Mouse (Mus musculus) ES-Bruce4 (cell line): ENCODE results near the gene Gm17359. TPM values are rescaled to one million over a fixed set of nuclear protein-coding genes. Genes with fewer than 3 reads are reported as not detected.

Experiments
- H3K27ac ChIP-seq: 2 replicates; pipeline ENCODE4 v1.5.1; 2012; ENCODE audit warnings: low read length, inconsistent platforms; ENCODE audit not compliant: insufficient read depth
- H3K27me3 ChIP-seq: 2 replicates; pipeline ENCODE4 v1.6.1; 2012; ENCODE audit warnings: mild to moderate bottlenecking, low read length, inconsistent platforms; ENCODE audit not compliant: control insufficient read depth, poor library complexity, insufficient read depth, severe bottlenecking
- H3K36me3 ChIP-seq: 2 replicates; pipeline ENCODE4 v1.6.1; 2012; ENCODE audit warnings: inconsistent platforms, mild to moderate bottlenecking, low read length, moderate library complexity; ENCODE audit not compliant: control insufficient read depth, poor library complexity, insufficient read depth, severe bottlenecking
- H3K4me1 ChIP-seq: one replicate; pipeline ENCODE4 v1.8.1; 2011; ENCODE audit warnings: low read length; ENCODE audit not compliant: control insufficient read depth, insufficient read depth
- H3K4me3 ChIP-seq: 2 replicates; pipeline ENCODE4 v1.5.1; 2011; ENCODE audit warnings: low read depth, mild to moderate bottlenecking, low read length
- H3K9ac ChIP-seq: 2 replicates; pipeline ENCODE4 v1.6.1; 2012; ENCODE audit warnings: low read depth, mild to moderate bottlenecking, inconsistent platforms; ENCODE audit not compliant: poor library complexity, severe bottlenecking
- H3K9me3 ChIP-seq: replicated peaks from 2 replicates; pipeline ENCODE4 v1.6.1; 2012; ENCODE audit warnings: mild to moderate bottlenecking, low read length, inconsistent platforms; ENCODE audit not compliant: control insufficient read depth, poor library complexity, insufficient read depth, severe bottlenecking
- CTCF ChIP-seq: IDR thresholded peaks from one replicate; pipeline ENCODE4 v1.8.1; 2011; ENCODE audit warnings: low read depth, low read length
- EP300 ChIP-seq: IDR thresholded peaks from 2 replicates; pipeline ENCODE4 v1.6.1; 2011; ENCODE audit warnings: low read depth, low read length; ENCODE audit not compliant: insufficient read depth
- POLR2A ChIP-seq: IDR thresholded peaks from one replicate; pipeline ENCODE4 v1.8.1; 2011; ENCODE audit warnings: low read length; ENCODE audit not compliant: insufficient read depth
- polyA plus RNA-seq: library from polyadenylated mRNA; stranded (reverse); fragments of >200 nt; gene quantifications from 2 replicates; pipeline ENCODE4 v1.2.4, GENCODE M21; 2011; ENCODE audit warnings: low read depth; ENCODE audit not compliant: missing spikeins, insufficient read depth, insufficient read length

The Gm17359 gene
- polyA plus RNA-seq, 1 experiment = not detected

DNA sequence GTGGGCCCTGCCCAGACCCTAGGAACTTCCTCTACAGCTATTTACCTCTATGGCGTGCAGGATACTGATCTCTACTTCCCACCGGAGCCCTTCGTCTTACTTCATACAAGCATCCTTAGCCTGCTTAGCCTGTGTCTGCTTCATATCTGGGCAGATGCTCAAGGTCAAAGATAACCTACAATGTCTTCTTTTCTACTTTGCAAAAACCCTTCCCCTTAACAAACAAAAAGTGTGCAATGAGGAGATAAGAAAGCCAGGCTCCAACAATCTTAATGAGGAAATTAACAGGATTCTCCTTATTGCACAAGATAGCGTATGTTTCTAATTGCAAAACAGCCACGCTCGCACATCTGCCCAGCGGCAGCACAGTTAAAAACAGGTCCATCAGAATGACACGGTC is 141.9 kb downstream of the Gm17359 start:
- H3K9ac ChIP-seq = no peak overlapping the region
- no peaks in the 10 kb centered on the region for H3K27me3 ChIP-seq
- H3K4me1 ChIP-seq = no peaks in the 10 kb centered on the region
- no peak overlapping the region for H3K4me3 ChIP-seq
- peaks cover 4% of the 10 kb centered on the region for H3K36me3 ChIP-seq
- no peak overlapping the region for H3K27ac ChIP-seq
- TF ChIP-seq EP300 (no peak), CTCF (no peak), POLR2A (no peak)
- no peaks in the 10 kb centered on the region for H3K9me3 ChIP-seq

DNA sequence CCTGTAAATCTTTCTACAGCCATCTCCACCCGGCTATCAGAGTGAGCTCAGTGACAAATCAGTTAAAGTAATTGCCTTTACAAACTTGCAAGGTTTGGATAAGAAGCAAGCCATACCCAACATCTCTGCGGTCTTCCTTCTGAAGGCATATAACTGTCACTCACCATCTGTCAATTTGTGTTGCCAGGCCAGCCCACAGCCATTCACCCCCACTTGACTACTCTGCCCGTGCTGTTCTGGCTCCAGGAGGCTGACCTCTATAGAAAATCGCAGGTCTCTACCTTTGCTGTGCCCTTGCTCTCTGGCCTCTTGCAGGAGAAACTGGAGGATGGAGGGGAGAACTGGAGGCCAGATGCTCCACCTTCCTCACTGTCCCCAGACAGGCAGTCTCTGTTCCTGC is 142.4 kb downstream of the Gm17359 start:
- Histone ChIP-seq H3K9me3 (no peaks in the 10 kb centered on the region), H3K9ac (no peak overlapping the region), H3K36me3 (peaks cover 4% of the 10 kb centered on the region), H3K4me3 (no peak overlapping the region), H3K27me3 (no peaks in the 10 kb centered on the region), H3K27ac (no peak overlapping the region), H3K4me1 (no peaks in the 10 kb centered on the region)
- TF ChIP-seq EP300 = no peak
- no peak for TF ChIP-seq CTCF
- TF ChIP-seq POLR2A = no peak

DNA sequence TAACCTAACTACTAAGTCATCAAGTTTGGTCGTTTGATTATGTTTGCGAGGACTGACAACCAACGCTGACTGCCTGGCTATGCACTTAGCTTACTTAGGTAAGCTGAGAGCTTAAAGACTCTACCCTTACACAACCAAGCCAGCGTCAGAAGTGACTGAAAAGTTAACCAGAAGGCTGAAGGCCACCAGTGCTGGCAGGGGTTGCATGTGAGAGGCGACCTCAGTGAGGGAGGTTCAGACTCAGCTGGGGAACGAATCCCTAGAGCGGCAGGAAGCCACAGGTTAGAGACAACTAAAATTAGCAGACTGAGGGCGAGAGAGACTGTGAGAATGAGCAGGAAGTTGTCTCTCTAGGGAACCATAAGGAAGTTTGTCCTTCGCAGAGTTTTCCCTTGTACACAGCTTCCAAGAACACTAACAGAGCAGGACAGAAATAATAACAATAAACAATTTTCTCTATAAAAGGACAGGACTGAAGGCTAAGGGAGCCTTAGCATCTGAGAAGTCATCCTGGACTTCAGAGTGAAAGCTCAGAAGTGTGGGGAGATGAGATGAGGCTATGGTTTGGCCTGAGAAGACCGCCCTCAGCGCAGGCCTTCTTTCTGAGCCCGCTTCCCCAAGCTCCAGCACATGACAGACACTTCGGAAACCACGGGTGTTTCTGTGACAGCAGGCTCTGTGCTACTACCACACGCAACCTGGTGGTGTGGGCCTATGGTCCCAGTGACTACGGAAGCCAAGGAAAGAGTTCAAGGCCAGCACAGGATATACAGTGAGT is 148.0 kb downstream of the Gm17359 start:
- TF ChIP-seq CTCF (no peak), POLR2A (no peak), EP300 (no peak)
- H3K36me3 ChIP-seq = peaks cover 7% of the 10 kb centered on the region
- H3K4me3 ChIP-seq = no peak overlapping the region
- no peak overlapping the region for H3K27ac ChIP-seq
- no peaks in the 10 kb centered on the region for H3K4me1 ChIP-seq
- no peaks in the 10 kb centered on the region for H3K9me3 ChIP-seq
- H3K27me3 ChIP-seq = no peaks in the 10 kb centered on the region
- no peak overlapping the region for H3K9ac ChIP-seq

DNA sequence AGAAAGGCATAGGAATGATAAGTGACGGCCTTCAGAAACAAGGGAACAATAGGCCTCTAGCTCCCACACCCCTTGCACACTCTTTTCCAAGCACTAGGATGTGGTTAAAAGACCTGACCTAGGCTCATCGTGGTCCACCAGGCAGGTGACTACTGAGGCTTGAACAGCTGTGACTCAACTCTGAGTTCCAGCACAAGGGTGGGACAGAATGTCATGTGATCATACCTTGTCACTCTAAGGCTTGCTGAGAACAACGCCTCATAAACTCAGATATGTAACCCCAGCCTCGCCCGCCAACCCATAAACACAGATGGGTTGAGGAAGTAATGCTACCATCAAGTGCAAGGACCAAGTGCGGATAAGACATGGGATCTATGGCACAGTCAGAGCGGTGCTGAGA is 151.6 kb downstream of the Gm17359 start:
- Histone ChIP-seq H3K27me3 (no peaks in the 10 kb centered on the region), H3K9me3 (no peaks in the 10 kb centered on the region), H3K27ac (no peak overlapping the region), H3K9ac (no peak overlapping the region), H3K36me3 (peaks cover 13% of the 10 kb centered on the region), H3K4me3 (no peak overlapping the region), H3K4me1 (no peaks in the 10 kb centered on the region)
- TF ChIP-seq EP300 (no peak), POLR2A (no peak), CTCF (no peak)

DNA sequence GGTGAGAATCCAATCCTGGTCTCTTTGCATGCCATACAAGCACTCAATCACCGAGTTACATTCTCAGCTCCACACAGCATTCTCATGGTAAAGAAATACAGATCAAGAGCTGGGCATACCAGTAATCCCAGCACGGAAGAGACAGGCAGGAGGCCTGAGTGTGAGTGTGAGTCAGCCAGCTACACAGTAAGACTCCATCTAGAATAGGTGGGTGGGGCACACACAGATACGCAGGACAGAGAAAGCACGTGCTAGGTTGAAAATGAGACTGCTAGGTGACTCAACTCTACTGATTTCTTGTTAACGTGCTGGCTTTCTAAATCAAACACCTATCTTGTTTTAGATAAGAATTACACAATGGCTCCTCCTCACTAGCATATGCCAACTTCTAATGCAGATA is 153.6 kb downstream of the Gm17359 start:
- H3K27me3 ChIP-seq = no peaks in the 10 kb centered on the region
- H3K9me3 ChIP-seq = no peaks in the 10 kb centered on the region
- H3K4me1 ChIP-seq = no peaks in the 10 kb centered on the region
- no peak overlapping the region for H3K4me3 ChIP-seq
- H3K27ac ChIP-seq = no peak overlapping the region
- no peak overlapping the region for H3K9ac ChIP-seq
- TF ChIP-seq EP300 = no peak
- no peak for TF ChIP-seq POLR2A
- TF ChIP-seq CTCF = no peak
- peaks cover 16% of the 10 kb centered on the region for H3K36me3 ChIP-seq

DNA sequence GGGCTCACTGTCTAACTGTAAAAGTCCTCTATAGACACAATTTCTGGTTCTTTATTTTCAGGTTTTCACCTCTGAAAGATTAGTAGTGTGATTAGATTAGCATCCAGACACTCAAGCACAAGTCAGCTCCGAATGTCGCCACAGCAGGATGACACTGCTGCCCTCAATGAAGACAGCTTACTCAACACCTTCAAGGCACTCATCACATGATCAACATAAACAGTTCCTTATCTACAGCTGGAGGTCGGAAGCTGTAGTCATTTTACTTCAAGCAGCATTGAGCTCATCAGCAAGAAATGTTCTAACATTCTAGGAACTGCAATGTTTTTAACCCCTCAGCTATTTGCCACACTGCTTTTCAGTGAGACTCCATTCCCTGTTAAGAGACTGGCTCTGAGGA is 155.2 kb downstream of the Gm17359 start:
- Histone ChIP-seq H3K4me3 (no peak overlapping the region), H3K27me3 (no peaks in the 10 kb centered on the region), H3K9me3 (no peaks in the 10 kb centered on the region), H3K27ac (no peak overlapping the region), H3K4me1 (no peaks in the 10 kb centered on the region), H3K9ac (no peak overlapping the region), H3K36me3 (peaks cover 16% of the 10 kb centered on the region)
- TF ChIP-seq POLR2A (no peak), CTCF (no peak), EP300 (no peak)
